Mouse (Mus musculus) lung, embryonic 15.5 days (tissue): ENCODE measurements around the gene Trmt2b. TPM values are rescaled to one million over a fixed set of nuclear protein-coding genes. Genes with fewer than 3 reads are reported as not detected.

ENCODE experiments used
- ATAC-seq: fragments of 200-750 bp; cut with Nextera tagmentation; 2 replicates; pipeline ENCODE4 v1.8.0; 2017; ENCODE audit warnings: moderate number of reproducible peaks, borderline replicate concordance; ENCODE audit not compliant: low FRiP score, low TSS enrichment; ENCODE audit errors: extremely low read depth
- H3K27ac ChIP-seq: fragments of 300-500 bp; sonication (generic); 2 replicates; pipeline ENCODE4 v1.5.1; 2015; ENCODE audit warnings: moderate library complexity, mild to moderate bottlenecking, inconsistent platforms
- H3K27me3 ChIP-seq: fragments of 300-500 bp; sonication (generic); 2 replicates; pipeline ENCODE4 v1.6.1; 2015; ENCODE audit warnings: inconsistent platforms
- H3K36me3 ChIP-seq: fragments of 300-500 bp; sonication (generic); 2 replicates; pipeline ENCODE4 v1.6.1; 2015; ENCODE audit warnings: inconsistent platforms
- H3K4me1 ChIP-seq: fragments of 300-500 bp; sonication (generic); 2 replicates; pipeline ENCODE4 v1.6.1; 2015; ENCODE audit warnings: inconsistent platforms
- H3K4me2 ChIP-seq: fragments of 300-500 bp; sonication (generic); 2 replicates; pipeline ENCODE4 v1.6.1; 2015; ENCODE audit warnings: inconsistent platforms, mild to moderate bottlenecking, moderate library complexity
- H3K4me3 ChIP-seq: fragments of 300-500 bp; sonication (generic); 2 replicates; pipeline ENCODE4 v1.5.1; 2015; ENCODE audit warnings: mild to moderate bottlenecking, inconsistent platforms
- H3K9ac ChIP-seq: fragments of 300-500 bp; sonication (generic); 2 replicates; pipeline ENCODE4 v1.6.1; 2015; ENCODE audit warnings: inconsistent platforms
- H3K9me3 ChIP-seq: fragments of 300-500 bp; sonication (generic); 2 replicates; pipeline ENCODE4 v1.6.1; 2016; ENCODE audit warnings: inconsistent platforms
- WGBS: fragments of 180-500 bp; shearing (Covaris S2); methylation state at CpG from one replicate; pipeline ENCODE4 v1.1.7; 2015; 5-methylcytosine and 5-hydroxymethylcytosine counted together
- polyA plus RNA-seq: library from polyadenylated mRNA; unstranded; fragments of >200 nt; fragmentation: Nextera tagmentation; extraction: Ambion mirVana; gene quantifications from 2 replicates; pipeline ENCODE4 v1.2.1, GENCODE M21; 2015

Trmt2b gene
- polyA plus RNA-seq, 1 experiment from 2014 or later = 21.7 TPM

- H3K4me2 ChIP-seq = no peak overlapping the region
- H3K36me3 ChIP-seq = no peaks in the 10 kb centered on the region
- 55% methylated on average over 4 of the region's 4 CpGs for WGBS
- no peaks in the 10 kb centered on the region for H3K4me1 ChIP-seq
- H3K4me3 ChIP-seq = no peak overlapping the region
- H3K27ac ChIP-seq = no peak overlapping the region
- no peaks in the 10 kb centered on the region for H3K27me3 ChIP-seq
- no peak for ATAC-seq
- no peaks in the 10 kb centered on the region for H3K9me3 ChIP-seq
- H3K9ac ChIP-seq = no peak overlapping the region
Measured at GRCm38 (mm10) chrX:134285791-134286190, 9.0 kb upstream of the Trmt2b start.

- 93% methylated on average over 2 of the region's 2 CpGs for WGBS
- no peak overlapping the region for H3K4me3 ChIP-seq
- no peaks in the 10 kb centered on the region for H3K9me3 ChIP-seq
- H3K4me1 ChIP-seq = no peaks in the 10 kb centered on the region
- H3K36me3 ChIP-seq = no peaks in the 10 kb centered on the region
- no peak overlapping the region for H3K27ac ChIP-seq
- H3K27me3 ChIP-seq = no peaks in the 10 kb centered on the region
- no peak for ATAC-seq
- H3K4me2 ChIP-seq = no peak overlapping the region
- H3K9ac ChIP-seq = no peak overlapping the region
Measured at GRCm38 (mm10) chrX:134285102-134285501, 8.3 kb upstream of the Trmt2b start.

GRCm38 (mm10) chrX:134280531-134280930 lies 3.7 kb upstream of the Trmt2b start:
- no peak for ATAC-seq
- Histone ChIP-seq H3K9me3 (no peaks in the 10 kb centered on the region), H3K9ac (no peak overlapping the region), H3K27me3 (no peaks in the 10 kb centered on the region), H3K27ac (no peak overlapping the region), H3K4me3 (no peak overlapping the region), H3K4me2 (no peak overlapping the region), H3K4me1 (0 out of 2 replicates have a peak, but pooled peaks cover 3% of the 10 kb centered on the region), H3K36me3 (no peaks in the 10 kb centered on the region)
- 59% methylated on average over 3 of the region's 3 CpGs for WGBS

- no peak for ATAC-seq
Measured at GRCm38 (mm10) chrX:134275715-134276114, 1.1 kb downstream of the Trmt2b start.

GRCm38 (mm10) chrX:134262129-134262528 lies 14.7 kb downstream of the Trmt2b start:
- Histone ChIP-seq H3K27me3 (no peaks in the 10 kb centered on the region), H3K9ac (no peak overlapping the region)
- ATAC-seq = no peak

More at GRCm38 (mm10) chrX:134275715-134276114, 1.1 kb downstream of the Trmt2b start:
- WGBS = 26% methylated on average over 6 of the region's 6 CpGs
- no peak overlapping the region; the same call in none of the 2 replicates for H3K27ac ChIP-seq
- no peaks in the 10 kb centered on the region for H3K27me3 ChIP-seq
- H3K9ac ChIP-seq = no peak overlapping the region
- H3K9me3 ChIP-seq = no peaks in the 10 kb centered on the region
- no peaks in the 10 kb centered on the region for H3K36me3 ChIP-seq
- H3K4me3 ChIP-seq = peak overlapping the region; percentile 43; the same call in 1 of the 2 replicates
- peak overlapping the region; percentile 53 for H3K4me2 ChIP-seq
- 0 out of 2 replicates have a peak, but pooled peaks cover 3% of the 10 kb centered on the region for H3K4me1 ChIP-seq

GRCm38 (mm10) chrX:134261191-134261590 lies 15.6 kb downstream of the Trmt2b start:
- no peaks in the 10 kb centered on the region for H3K36me3 ChIP-seq
- WGBS = 71% methylated on average over 5 of the region's 5 CpGs
- no peak overlapping the region for H3K27ac ChIP-seq
- H3K4me2 ChIP-seq = no peak overlapping the region
- no peak overlapping the region for H3K9ac ChIP-seq
- no peaks in the 10 kb centered on the region for H3K9me3 ChIP-seq
- H3K4me3 ChIP-seq = no peak overlapping the region
- H3K4me1 ChIP-seq = no peaks in the 10 kb centered on the region
- H3K27me3 ChIP-seq = no peaks in the 10 kb centered on the region
- no peak for ATAC-seq

More at GRCm38 (mm10) chrX:134262129-134262528, 14.7 kb downstream of the Trmt2b start:
- Histone ChIP-seq H3K27ac (no peak overlapping the region), H3K4me1 (no peaks in the 10 kb centered on the region), H3K4me3 (no peak overlapping the region), H3K9me3 (no peaks in the 10 kb centered on the region), H3K36me3 (no peaks in the 10 kb centered on the region), H3K4me2 (no peak overlapping the region)
- WGBS = 81% methylated on average over 11 of the region's 11 CpGs

- Histone ChIP-seq H3K4me1 (no peaks in the 10 kb centered on the region), H3K9ac (no peak overlapping the region), H3K27ac (no peak overlapping the region), H3K9me3 (no peaks in the 10 kb centered on the region), H3K27me3 (no peaks in the 10 kb centered on the region), H3K4me2 (no peak overlapping the region), H3K36me3 (no peaks in the 10 kb centered on the region), H3K4me3 (no peak overlapping the region)
- WGBS = 49% methylated on average over 2 of the region's 2 CpGs
- no peak for ATAC-seq
Measured at GRCm38 (mm10) chrX:134248202-134248601, 28.6 kb downstream of the Trmt2b start.

- ATAC-seq = no peak
- Histone ChIP-seq H3K27ac (no peak overlapping the region), H3K4me3 (no peak overlapping the region), H3K9me3 (no peaks in the 10 kb centered on the region), H3K27me3 (no peaks in the 10 kb centered on the region), H3K4me2 (no peak overlapping the region), H3K4me1 (no peaks in the 10 kb centered on the region), H3K36me3 (no peaks in the 10 kb centered on the region), H3K9ac (no peak overlapping the region)
- WGBS = 58% methylated on average over 10 of the region's 10 CpGs
Measured at GRCm38 (mm10) chrX:134245946-134246345, 30.8 kb downstream of the Trmt2b start.

- Histone ChIP-seq H3K9me3 (no peaks in the 10 kb centered on the region), H3K27ac (no peak overlapping the region), H3K9ac (no peak overlapping the region), H3K36me3 (no peaks in the 10 kb centered on the region), H3K4me2 (no peak overlapping the region), H3K4me1 (no peaks in the 10 kb centered on the region), H3K27me3 (no peaks in the 10 kb centered on the region), H3K4me3 (no peak overlapping the region)
- 89% methylated on average over 10 of the region's 10 CpGs for WGBS
- no peak for ATAC-seq
Measured at GRCm38 (mm10) chrX:134238266-134238665, 38.5 kb downstream of the Trmt2b start.

- no peak overlapping the region for H3K4me2 ChIP-seq
- H3K27ac ChIP-seq = no peak overlapping the region
- no peaks in the 10 kb centered on the region for H3K4me1 ChIP-seq
- H3K9ac ChIP-seq = no peak overlapping the region
- 95% methylated on average over 1 of the region's 1 CpGs for WGBS
- no peaks in the 10 kb centered on the region for H3K9me3 ChIP-seq
- H3K36me3 ChIP-seq = no peaks in the 10 kb centered on the region
- no peak for ATAC-seq
- no peaks in the 10 kb centered on the region for H3K27me3 ChIP-seq
- H3K4me3 ChIP-seq = no peak overlapping the region
Measured at GRCm38 (mm10) chrX:134233048-134233447, 43.7 kb downstream of the Trmt2b start.

GRCm38 (mm10) chrX:134221856-134222255 lies 54.9 kb downstream of the Trmt2b start, which contains the start of gene Nox1:
Gene Nox1, minus strand, starts transcription at chrX:134221956.
- H3K4me2 ChIP-seq = no peak within 1 kb of the TSS
- H3K4me1 ChIP-seq = no peaks in the 10 kb centered on the region
- no peak within 1 kb of the TSS for H3K27ac ChIP-seq
- no peak within 1 kb of the TSS for H3K9ac ChIP-seq
- WGBS = 60% methylated on average over 4 of the region's 4 CpGs
- no peak for ATAC-seq
- no peaks in the 10 kb centered on the region for H3K27me3 ChIP-seq
- H3K36me3 ChIP-seq = no peaks in the 10 kb centered on the region
- no peak within 1 kb of the TSS for H3K4me3 ChIP-seq
- H3K9me3 ChIP-seq = no peaks in the 10 kb centered on the region

GRCm38 (mm10) chrX:134220618-134221017 lies 56.2 kb downstream of the Trmt2b start:
- no peaks in the 10 kb centered on the region for H3K27me3 ChIP-seq
- H3K9ac ChIP-seq = no peak overlapping the region
- ATAC-seq = no peak
- 41% methylated on average over 3 of the region's 3 CpGs for WGBS
- H3K9me3 ChIP-seq = no peaks in the 10 kb centered on the region
- no peak overlapping the region for H3K4me3 ChIP-seq
- H3K4me2 ChIP-seq = no peak overlapping the region
- no peaks in the 10 kb centered on the region for H3K36me3 ChIP-seq
- H3K4me1 ChIP-seq = no peaks in the 10 kb centered on the region
- no peak overlapping the region for H3K27ac ChIP-seq

GRCm38 (mm10) chrX:134218161-134218560 lies 58.6 kb downstream of the Trmt2b start:
- Histone ChIP-seq H3K9ac (no peak overlapping the region), H3K9me3 (no peaks in the 10 kb centered on the region), H3K27me3 (no peaks in the 10 kb centered on the region), H3K4me3 (no peak overlapping the region), H3K27ac (no peak overlapping the region), H3K4me1 (no peaks in the 10 kb centered on the region), H3K4me2 (no peak overlapping the region), H3K36me3 (no peaks in the 10 kb centered on the region)
- WGBS = 63% methylated on average over 4 of the region's 4 CpGs
- no peak for ATAC-seq
